Mouse (Mus musculus): Measurements from ENCODE around the gene Wfdc6b.
"Not testable (repeated sequence)": the region's sequence is repeated elsewhere in the genome, so short reads cannot be mapped to it uniquely, and the experiment has no call there.

The Wfdc6b gene
- long read RNA-seq, experiment 1, result 0 reads
- long read RNA-seq, experiment 2, result 0 reads

DNA sequence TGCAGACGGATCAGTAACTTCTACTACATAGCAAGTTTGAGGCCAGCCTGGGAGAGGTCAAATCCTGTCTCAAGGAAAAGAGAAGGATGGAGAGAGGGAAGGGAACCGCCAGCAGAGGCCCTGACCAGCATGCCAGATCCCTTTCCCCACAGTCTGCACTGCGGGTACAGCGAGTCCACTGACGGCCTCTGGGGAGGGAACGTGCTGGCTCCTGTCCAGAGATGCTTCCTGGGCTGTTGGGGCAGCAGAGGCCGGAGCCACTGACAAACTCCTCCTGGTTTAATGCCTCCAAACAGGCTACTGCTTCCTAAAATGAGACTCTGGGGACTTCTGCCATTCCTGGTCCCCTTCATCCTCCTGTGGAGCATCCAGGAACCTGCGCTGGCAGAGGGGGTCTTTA lies at the start of gene Wfdc6b, which contains the start of gene Wfdc8:
Gene Wfdc6b (plus strand): TSS at position 52 of the 400 bp plus-strand sequence.
Gene Wfdc8 (minus strand): TSS at position 156 of the 400 bp plus-strand sequence.
- intact Hi-C loops (cut with DNase I), result not testable (repeated sequence)

DNA sequence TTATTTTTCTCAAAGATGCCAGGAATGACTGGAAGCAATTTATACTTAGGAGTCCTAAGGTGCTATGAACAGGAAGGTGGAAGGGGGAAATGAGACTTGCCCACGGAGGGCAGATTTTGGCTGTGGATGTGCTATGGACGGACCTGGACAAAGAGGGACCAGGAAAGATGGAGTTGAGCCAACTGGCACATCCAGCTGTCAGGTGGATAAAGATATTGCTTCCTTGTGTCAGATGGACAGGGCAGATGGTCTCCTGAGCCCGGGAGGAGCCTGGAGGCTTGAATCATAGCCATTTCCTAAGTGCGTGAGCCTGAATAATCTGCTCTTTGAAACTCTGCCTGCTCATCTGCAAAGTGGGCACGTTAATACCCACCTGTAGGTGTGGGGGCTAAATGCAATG lies 49.0 kb upstream of the Wfdc6b start:
- intact Hi-C loops (cut with DNase I), result no loop called here

DNA sequence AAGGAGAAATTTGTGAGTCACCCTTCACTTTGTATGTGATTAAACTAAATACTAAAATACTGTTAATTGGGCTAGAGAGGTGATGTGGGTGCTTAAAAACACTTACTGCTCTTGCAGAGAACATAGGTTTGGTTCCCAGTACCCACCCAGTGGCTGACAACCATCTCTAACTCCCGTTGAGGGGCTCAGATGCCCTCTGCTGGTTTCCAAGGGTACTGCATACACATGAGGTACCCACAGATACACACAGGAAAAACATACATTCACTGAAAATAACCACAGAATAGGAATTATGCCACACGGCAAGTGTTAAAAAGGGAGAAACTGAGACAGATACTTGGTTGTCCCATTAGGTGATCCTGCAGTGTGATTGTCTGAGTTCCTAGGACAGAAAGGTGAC lies 46.3 kb upstream of the Wfdc6b start:
- intact Hi-C loops (cut with DNase I), result no loop called here

DNA sequence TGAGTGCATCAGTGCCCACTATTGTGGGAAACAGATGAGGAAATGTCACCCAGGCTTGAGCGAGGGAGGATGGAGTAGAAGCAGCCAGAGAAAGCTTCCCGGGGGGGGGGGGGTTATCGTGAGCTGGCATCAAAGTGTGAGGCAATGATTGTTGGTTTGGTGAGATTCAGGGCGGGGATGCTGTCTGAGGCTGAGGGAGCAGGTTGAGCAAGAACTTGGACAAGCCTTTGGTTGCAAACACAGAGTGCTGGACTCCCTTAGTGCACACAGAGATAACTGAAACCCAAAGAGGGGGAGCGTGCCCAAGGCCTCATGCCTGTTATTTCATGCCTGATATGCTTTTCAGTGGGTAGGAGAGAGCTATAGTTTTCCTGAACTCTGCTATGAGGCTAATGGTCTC lies 45.9 kb upstream of the Wfdc6b start:
- intact Hi-C loops (cut with DNase I), result no loop called here

DNA sequence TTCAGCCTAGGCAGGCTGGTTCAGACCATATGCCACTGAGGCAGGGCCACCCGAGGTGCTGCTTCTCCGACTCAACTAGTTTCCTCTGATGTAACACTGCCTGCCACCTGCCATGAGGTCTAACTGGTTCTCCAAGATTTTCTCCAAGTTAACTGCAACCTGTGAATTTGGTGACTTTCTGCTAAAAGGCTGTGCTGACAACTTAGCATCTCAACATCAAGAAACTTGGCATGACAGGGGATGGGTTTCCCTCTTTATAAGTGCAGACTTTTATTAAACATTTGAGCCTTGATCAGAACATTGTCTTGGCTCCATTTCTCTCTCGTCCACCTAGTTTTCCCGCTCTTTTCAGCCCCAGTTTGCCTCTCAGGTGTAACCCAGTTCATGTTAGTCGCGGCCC lies 40.0 kb upstream of the Wfdc6b start, which contains the start of gene Spint3:
Gene Spint3 (minus strand): TSS at position 101 of the 400 bp plus-strand sequence.
- intact Hi-C loops (cut with DNase I), result not testable (repeated sequence)

DNA sequence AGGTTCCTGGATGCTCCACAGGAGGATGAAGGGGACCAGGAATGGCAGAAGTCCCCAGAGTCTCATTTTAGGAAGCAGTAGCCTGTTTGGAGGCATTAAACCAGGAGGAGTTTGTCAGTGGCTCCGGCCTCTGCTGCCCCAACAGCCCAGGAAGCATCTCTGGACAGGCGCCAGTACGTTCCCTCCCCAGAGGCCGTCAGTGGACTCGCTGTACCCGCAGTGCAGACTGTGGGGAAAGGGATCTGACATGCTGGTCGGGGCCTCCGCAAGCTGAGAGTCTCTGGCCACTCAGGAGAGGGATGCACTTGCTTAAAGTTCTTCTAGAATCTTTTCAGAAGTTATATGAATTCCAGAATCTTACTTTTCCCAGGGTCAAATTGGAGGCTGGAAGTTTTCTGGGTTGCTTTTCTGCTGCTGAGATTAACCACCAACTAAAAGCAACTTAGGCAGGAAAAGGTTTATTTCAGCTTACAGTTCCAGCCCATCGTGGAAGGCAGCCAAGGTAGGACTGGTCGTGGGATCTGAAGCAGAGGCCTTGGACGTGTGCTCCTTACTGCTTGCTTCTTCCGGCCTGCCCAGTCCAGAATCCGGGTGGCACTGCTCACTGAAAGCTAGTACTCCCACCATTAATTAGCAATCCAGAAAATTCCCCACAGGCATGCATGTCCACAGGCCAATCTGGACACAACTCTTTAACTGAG lies 28.1 kb upstream of the Wfdc6b start, which contains the start of gene Wfdc6a:
Gene Wfdc6a (minus strand): TSS at position 423 of the 701 bp plus-strand sequence.
- intact Hi-C loops (cut with DNase I), result not testable (repeated sequence)

DNA sequence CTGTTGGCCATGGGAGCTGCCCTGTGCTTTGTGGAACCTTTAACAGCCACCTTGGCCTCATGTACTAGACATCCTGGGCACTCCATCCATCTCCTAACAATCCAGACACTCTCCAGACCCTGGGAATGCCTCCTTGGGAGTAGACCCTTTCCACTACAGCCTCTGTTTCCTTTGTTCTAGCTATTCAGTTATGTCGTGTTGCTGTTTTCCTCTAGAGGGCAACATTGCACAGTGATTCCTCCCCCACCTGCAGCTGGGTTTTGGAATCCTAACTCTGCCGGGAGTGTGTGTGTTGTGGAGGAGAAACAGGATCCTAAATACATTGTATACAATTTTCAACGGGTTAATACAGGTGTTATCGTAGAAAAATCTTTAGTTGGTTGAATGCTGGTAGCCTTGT lies 21.3 kb upstream of the Wfdc6b start:
- intact Hi-C loops (cut with DNase I), result loop anchor here (1.0 to 10.0 kb wide), 2 partner anchors 63 to 134 kb away; partner anchors contain the start of genes Wfdc10 and Wfdc9

DNA sequence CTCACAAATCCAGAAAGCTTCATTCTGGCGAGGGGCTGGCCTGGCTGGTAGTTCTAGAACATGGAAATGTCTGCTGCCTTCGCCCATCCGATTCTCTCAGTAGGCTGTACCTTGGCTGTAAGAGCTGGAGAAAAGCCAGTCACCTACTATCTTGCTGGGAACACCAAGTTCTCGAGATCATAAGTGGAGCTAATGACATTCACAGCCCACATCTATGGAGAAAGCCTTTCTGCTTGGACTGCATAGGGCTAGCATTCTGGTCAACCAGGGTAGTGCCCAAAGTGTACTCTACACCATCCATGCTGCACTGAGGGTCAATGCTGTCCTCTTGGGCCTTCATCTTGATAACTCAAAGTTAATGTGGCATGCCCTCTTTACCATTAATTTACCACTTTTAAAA lies 19.8 kb upstream of the Wfdc6b start, which contains the start of gene Eppin:
Gene Eppin (minus strand): TSS at position 101 of the 400 bp plus-strand sequence.
- intact Hi-C loops (cut with DNase I), result loop anchor here (10.0 kb wide), 1 partner anchor 61 kb away; the partner anchor contains the start of genes Wfdc10 and Wfdc9

DNA sequence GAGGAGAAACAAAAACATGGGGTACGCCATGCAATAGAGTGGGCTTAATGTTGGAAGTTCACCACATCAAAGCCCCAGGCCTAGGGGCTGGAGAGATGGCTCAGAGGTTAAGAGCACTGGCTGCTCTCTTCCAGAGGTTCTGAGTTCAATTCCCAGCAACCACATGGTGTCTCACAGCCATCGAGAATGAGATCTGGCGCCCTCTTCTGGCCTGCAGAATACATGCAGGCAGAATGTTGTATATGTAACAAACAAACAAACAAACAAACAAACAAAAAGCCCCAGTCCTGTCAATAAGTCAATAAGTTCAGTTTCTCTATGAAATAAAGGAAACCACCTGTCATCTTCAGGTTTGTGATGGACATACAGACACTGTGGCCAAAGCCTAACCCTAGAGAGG lies 13.1 kb upstream of the Wfdc6b start:
- intact Hi-C loops (cut with DNase I), result no loop called here

DNA sequence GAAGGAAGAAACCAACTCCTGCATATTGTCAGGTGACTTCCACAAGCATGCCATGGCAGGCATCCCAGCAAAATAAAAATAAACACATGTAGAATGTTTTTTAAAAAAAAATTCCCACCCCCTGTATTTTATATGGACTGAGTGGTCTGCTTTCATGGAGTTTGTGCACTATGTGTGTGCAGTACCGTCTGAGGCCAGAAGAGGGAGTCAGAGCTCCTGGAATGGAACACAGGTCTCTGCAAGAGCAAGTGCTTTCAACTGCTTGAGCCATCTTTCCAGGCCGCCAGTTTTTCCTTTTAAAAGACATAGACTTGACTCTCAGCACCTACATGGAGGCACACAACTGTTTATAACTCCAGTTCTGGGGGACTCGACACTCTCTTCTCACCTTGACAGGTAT lies 9.8 kb upstream of the Wfdc6b start:
- intact Hi-C loops (cut with DNase I), result no loop called here

DNA sequence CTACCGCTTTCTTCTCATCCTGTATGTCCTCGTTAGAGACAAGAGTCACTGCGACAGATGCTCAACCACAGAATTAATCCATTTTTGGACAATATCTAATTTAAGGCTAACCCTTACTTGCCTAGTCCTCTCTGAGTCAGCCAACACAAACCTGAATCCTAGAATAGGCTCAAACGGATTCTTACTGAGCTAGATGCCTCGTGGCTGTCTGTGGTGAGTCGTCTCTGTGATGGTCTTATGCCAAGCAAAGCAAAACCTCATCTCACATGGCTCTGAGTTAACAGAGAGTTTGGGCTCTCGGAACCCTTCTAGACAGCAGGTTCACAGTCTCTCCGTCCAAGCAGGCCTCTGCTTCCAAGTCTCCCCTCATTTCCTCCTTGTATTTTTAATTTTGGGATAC lies 8.9 kb upstream of the Wfdc6b start:
- intact Hi-C loops (cut with DNase I), result no loop called here

DNA sequence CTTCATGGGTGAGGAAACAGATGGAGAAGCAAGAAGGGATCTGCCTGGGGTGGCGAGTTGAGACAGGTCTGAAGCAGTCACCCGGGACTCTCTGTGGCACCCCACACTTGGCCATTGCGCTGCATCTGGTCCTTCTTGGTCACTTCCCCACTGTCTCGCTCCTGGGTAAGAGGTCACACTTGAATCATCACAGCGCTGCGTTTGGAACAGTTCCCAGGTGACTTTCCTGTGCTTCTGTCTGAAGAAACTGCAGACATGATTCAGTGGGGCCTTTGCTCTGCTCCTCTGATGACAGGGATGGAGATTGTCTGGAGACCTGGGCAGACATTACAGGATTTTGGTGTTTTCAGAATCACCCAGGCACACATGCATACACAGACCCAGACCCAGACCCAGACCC lies 4.5 kb upstream of the Wfdc6b start:
- intact Hi-C loops (cut with DNase I), result no loop called here

DNA sequence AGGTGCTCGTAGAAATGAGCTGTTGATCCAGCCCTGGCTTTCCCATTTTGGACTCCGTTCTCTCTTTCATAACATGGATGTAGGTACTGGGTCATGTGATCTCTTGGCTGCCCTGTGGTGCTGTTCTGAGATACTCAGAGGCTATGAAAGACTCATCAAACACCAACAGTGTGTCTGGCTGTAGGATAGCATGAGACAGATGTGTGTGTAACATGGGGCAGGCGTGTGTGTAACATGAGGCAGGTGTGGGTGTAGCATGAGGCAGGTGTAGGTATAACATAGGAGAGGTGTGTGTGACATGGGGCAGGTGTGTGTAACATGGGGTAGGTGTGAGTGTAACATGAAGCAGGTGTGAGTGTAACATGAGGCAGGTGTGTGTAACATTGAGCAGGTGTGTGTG lies 2.1 kb downstream of the Wfdc6b start:
- intact Hi-C loops (cut with DNase I), result no loop called here

DNA sequence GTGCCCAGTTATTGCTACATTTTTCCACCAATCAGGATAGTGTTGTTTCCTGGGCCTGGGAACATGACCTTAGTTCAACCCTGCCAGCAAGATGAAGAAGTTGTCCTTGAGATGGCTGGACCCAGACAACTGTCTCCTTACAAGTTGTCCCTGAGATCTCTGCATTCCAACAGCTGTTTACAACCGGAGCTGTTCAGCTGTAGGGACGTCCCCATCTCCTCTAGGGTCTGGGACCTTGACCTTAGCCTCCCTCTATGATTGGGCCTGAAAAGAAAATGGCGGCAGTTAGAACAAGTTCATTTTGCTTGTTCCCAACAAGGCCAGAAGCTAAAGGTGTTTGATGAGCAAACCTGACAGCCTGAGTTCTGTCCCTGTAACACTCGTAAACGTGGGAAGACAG lies 5.7 kb downstream of the Wfdc6b start:
- intact Hi-C loops (cut with DNase I), result no loop called here

DNA sequence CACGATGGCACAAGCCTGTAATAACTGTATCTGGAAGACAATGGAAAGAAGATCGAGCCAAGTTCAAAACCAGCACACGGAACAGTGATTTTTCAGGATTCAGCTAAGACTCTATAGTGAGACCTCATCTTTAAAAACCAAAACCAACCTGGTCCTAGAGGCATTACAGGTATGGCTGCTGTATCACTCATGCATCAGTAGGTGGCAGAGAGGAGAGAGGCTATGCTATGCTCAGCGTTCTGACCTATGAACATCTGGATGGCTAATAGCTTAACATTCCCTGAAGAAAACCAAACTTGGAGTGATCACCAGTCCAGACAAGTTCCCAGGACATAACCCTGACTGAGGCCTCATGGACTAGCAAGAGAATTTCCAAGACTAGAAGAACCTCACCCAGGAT lies 8.5 kb downstream of the Wfdc6b start:
- intact Hi-C loops (cut with DNase I), result no loop called here

DNA sequence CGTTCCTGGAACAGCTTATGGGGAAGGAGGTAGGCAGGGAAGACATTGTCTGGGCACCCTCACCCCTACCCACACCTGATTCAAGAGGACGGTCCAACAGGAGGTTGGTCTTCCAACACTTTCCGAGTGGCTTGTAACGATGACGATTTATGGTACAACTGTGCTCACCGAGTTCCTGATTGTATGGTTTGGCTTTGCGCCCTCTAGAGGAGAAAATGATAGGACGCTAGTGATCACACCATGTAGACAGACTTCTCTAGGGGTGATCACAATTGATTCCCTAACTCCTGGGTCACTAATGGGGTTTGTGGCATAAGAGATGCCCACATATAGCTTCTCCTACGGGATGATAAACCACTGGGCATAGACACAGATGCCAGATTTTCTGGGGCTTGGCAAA lies 21.9 kb downstream of the Wfdc6b start:
- intact Hi-C loops (cut with DNase I), result no loop called here

DNA sequence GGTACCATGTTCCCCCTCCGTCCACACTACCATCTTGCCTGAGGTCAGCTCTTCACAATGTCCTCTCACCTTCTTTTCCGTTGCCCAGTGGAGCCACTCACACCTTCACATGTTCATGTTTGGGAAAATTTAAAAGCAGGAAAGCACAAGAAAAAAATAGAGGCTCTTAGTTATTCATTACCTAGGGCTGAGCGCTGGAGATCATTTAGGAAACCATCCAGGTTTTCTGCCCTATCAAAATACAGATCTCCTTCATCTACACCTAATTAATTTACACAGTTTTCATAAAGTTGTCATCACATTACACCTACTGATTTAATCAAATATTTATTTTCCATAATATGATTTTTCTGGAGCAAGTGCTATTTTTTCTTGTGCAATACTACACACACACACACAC lies 25.4 kb downstream of the Wfdc6b start, which contains the start of gene Wfdc16:
Gene Wfdc16 (minus strand): TSS at position 101 of the 400 bp plus-strand sequence.
- intact Hi-C loops (cut with DNase I), result no loop called here

DNA sequence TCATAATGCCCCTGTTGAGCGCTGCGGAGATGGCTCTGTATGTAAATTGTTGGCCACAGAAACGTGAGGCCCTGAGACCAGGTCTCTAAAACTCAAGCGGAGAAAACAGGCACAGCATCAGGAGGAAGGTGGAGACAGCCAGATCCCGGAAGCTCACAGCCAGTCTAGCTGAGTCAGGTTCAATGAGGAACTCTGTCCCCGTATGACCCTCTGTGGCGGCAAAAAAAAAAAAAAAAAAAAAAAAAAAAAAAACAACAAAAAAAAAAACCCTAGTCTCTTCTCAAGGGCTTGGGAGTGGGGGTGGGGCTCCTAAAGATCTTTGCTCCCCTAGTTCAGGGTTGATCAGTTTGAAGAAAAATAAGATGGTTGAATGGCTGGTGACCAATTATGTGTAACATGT lies 27.8 kb downstream of the Wfdc6b start:
- intact Hi-C loops (cut with DNase I), result no loop called here

DNA sequence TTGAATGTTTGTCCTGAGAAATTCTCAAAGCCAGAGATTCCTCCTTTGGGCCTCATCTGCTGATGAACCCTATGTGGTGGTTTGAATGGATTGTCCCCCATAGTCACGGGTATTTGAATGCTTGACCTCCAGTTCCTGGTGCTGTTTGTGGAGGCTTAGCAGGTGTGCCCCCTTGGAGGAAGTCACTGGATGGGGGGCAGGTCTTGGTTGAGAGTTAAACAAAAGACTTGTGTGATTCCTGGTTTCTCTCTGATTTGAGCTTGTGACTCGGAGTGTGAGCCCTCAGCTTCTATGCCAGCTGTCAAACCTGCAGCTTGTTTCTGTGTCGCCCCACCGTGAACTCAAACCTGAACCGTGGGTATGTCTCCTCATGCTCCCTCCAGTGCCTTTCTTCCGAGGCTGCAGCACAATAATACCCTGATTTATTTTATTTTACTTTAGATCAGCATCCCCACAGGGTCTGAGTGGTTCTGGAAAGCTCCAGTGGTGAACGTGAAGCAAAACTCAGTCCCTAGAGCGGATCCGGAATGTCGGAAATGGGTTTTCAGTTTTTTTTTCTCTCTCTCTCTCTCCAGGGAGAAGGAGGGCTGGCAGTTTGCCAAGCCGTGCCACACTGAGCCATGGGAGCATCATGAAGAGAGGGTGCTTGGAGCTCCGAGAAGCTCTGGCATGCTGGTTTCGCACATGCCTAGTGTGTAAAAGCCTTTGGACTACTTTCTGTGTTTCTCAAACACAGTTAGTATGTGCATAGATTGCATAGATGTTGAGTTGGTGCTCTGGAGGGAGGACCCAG lies 28.8 kb downstream of the Wfdc6b start:
- intact Hi-C loops (cut with DNase I), result no loop called here

DNA sequence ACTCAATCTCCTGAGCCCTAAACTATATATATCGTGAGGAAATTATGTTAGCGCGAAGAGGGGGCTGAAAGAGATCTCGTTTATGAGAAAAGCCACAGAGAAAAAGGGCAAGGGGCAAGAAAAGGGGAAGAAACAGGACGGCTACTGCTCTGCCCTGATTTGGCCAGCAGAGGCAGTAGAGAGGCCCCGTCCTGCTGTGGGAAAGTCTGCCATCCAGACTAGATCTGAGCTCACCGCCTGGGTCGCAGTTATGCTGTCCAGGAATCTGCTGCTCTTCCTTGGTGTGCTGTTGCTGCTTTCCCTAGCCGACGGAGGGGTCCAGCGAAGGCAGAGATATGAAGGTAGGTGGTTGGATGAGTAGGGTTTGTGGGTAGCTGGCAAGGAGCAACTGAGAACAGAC lies 42.5 kb downstream of the Wfdc6b start, which contains the start of gene Wfdc10:
Gene Wfdc10 (plus strand): TSS at position 189 of the 400 bp plus-strand sequence.
- intact Hi-C loops (cut with DNase I), result loop anchor here (10.0 kb wide), 1 partner anchor 61 kb away; the partner anchor contains the start of gene Eppin

DNA sequence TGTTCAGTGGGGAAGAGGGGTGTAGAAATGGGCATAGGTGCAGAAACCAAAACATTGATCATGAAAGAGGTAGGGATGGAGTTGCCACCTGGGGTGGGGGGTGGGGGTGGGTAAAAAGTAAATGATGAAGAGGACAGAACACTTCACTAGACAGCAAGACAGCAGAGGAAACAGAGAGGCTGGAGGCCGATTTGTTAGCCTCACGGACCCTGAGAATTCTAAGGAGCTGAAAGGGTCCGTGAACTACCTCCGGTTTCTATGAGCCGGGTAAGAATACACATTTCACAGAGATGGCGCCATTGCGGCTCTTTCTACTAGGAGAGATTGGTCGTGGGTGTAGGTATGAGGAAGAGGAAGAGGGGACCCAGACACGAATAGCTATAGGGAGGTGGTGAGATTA lies 43.2 kb downstream of the Wfdc6b start, which contains the start of gene Wfdc9:
Gene Wfdc9 (minus strand): TSS at position 101 of the 400 bp plus-strand sequence.
- intact Hi-C loops (cut with DNase I), result loop anchor here (10.0 kb wide), 1 partner anchor 62 kb away; the partner anchor contains the start of gene Eppin

DNA sequence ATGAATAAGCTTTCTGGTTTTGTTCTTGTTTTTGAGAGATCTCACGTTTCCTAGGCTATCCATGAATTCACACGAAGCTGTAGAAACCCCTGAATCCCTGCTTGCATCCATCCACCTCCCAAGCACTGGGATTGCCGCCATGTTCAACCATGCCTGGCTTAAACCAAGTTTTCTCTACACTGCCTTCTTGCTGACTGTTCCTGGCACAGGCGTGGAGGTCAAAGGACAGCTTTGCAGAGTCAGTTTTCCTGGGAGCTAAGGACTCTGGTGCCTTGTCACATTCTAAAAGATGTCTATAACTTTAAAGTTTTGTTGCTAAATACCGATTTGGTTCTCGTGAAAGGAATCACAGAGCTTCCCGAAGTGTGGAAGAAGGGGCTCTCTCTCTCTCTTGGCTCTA lies 51.5 kb downstream of the Wfdc6b start:
- intact Hi-C loops (cut with DNase I), result no loop called here
